Mouse (Mus musculus) kidney, adult 2 months (tissue): ENCODE results near the gene Pde4c.

Experiments used
- CTCF ChIP-seq: fragments of 200-500 bp; conservative IDR thresholded peaks from 2 replicates; pipeline ENCODE4 v1.5.1; 2011; ENCODE audit warnings: low read depth, mild to moderate bottlenecking, control low read depth, low read length, moderate library complexity, mixed read lengths; ENCODE audit not compliant: insufficient read depth, insufficient read length
- POLR2A ChIP-seq: fragments of 200-500 bp; IDR thresholded peaks from one replicate; pipeline ENCODE4 v1.6.1; 2011; ENCODE audit warnings: low read depth, low read length, control low read depth

- TF ChIP-seq CTCF (0 out of 2 replicates have a peak, but pooled peaks have one; percentile 19), POLR2A (peak; percentile 47)
These were observed 20.4 kb downstream of the Pde4c start for GRCm38 (mm10) chr8:70743656-70744590.
